Mouse (Mus musculus): Measurements from ENCODE around the gene Myh15.
"Not testable (repeated sequence)": the region's sequence is repeated elsewhere in the genome, so short reads cannot be mapped to it uniquely, and the experiment has no call there.

Myh15 gene

DNA sequence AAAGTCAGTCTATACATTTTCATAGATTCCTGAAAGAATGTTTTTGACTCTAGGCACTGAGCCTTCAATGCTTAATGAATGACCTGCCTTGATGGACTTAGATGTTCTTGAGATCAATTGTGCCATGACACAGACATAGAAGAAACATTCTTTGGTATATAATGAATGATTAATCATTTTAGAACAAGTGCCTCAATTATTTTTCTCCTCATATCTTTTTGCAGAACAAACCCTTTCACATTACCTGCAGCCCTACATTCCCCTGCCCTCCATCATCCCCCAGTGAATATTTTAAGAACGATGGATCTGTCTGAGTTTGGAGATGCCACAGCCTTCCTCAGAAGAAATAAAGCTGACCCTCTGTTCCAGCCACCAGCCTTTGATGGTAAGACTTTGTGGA is at the start of gene Myh15:
TSS of gene Myh15 (plus strand) at position 301 of the 400 bp plus-strand sequence.
- no peak for DNase-seq (ENCODE audit: low spot score in 2 of 2)

GRCm38 (mm10) chr16:49016620-49017332 is 40.5 kb upstream of the Myh15 start:
- DNase-seq (ENCODE audit: low spot score in 2 of 2): no peak

- no peak for DNase-seq (ENCODE audit: low spot score in 2 of 2)
These were observed 21.4 kb upstream of the Myh15 start for GRCm38 (mm10) chr16:49035852-49036251.

GRCm38 (mm10) chr16:49037771-49038170 is 19.5 kb upstream of the Myh15 start:
- no peak for DNase-seq (ENCODE audit: low spot score in 2 of 2)

- DNase-seq (ENCODE audit: low spot score in 2 of 2): no peak
These were observed 16.6 kb upstream of the Myh15 start for GRCm38 (mm10) chr16:49040554-49041221.

DNA sequence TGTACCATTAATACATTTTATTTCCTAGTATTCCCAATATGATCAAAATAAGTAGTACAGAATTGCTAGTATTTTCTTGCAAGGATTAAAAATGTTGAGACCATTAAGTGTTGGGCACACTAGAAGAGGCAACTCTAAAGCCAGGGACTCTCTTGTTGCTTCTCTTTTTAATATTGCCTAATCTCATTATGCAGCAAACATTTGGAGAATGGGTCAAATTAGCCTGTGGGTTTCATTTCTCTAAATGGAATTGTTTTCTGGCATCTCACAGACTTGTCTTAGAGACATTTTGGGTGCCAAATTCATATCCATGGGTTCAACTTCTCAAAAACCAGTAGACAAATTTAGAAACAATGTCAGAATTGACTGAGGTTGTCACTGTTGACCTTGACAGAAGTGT is 8.1 kb upstream of the Myh15 start:
- DNase-seq (ENCODE audit: low spot score in 2 of 2): no peak

- DNase-seq (ENCODE audit: low spot score in 2 of 2): no peak
These were observed 12.1 kb downstream of the Myh15 start for GRCm38 (mm10) chr16:49069256-49069963.

- DNase-seq (ENCODE audit: low spot score in 2 of 2): no peak
These were observed 14.0 kb downstream of the Myh15 start for GRCm38 (mm10) chr16:49071316-49071715.

- DNase-seq (ENCODE audit: low spot score in 2 of 2): no peak
These were observed 70.7 kb downstream of the Myh15 start for GRCm38 (mm10) chr16:49128015-49128414.

- no peak for DNase-seq (ENCODE audit: low spot score in 2 of 2)
These were observed 98.9 kb downstream of the Myh15 start for GRCm38 (mm10) chr16:49156193-49156592.

DNA sequence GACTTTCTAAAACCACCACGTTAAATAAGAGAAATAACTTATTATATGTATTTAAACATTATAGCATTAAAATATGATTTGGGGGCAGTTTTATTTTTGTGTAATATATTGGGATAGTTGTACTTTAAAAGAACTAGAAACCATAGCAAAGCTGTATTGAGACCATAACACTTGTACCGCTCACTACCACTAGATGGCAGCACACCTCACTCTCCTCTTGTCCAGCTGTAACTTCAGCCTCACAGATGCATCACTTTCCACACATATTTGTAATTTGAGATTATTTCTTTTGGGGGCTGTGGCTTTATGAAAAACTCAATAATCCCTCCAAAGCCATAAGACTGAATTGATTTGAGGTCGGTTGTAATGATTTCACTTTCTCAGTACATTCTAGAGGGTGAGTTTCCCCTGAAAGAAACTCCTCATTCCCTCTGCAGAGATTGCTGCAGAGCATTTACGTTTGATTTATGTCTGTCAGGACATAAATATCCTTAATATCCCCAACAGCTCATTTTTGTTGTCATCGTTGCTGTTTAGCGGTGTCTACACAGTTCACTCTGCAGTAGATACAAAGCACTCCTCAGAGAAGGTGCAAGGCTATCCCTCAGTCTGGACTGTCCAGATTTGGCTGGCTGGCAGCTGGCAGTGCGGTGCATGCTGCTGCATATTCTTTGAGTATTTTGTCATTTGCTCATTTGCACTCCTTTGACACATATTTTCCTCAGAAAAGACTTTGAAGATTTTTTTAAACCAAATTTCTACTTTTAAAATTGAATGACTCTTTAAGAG is 107.3 kb downstream of the Myh15 start:
- peak in 1 of 2 experiments; percentile 21 for DNase-seq (ENCODE audit: low spot score in 2 of 2)

DNA sequence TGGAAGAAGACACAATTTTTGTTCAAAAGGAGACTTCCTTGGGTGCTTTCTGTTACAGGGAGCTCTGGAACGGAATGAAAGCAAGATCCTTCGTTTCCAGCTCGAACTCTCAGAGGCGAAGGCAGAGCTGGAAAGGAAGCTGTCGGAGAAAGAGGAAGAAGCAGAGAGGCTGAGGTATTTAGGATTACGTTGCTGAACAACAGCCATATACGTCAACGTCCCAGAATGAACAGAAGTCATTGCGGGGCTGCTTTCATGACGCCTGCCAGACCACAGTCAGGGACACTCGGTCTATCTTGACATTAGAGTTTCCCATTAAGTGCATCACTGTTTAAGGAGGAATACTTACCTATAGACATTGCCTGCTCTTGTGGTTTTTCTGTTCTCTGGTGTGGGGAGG is 108.4 kb downstream of the Myh15 start:
- no peak for DNase-seq (ENCODE audit: low spot score in 2 of 2)

- DNase-seq (ENCODE audit: low spot score in 2 of 2): no peak
These were observed 110.0 kb downstream of the Myh15 start for GRCm38 (mm10) chr16:49167325-49167724.

DNA sequence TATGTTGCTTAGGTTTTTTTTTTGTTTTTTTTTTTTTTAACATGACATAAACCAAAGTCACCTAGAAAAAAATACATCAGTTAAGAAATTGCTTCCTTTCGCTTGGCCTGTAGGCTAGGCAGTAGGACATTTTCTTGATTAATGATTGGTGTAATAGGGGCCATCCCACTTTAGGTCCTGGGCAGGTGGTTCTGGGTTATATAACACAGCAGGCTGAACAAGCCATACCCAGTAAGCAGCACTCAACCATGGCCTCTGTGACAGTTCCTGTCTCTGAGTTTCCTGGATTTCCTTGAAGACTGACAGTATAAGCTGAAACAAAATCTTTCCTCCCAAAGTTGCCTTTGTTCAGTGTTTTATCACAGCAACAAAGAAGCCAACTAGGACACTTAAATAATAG is 117.8 kb downstream of the Myh15 start:
- no peak for DNase-seq (ENCODE audit: low spot score in 2 of 2)

GRCm38 (mm10) chr16:49175729-49176395 is 118.6 kb downstream of the Myh15 start:
- DNase-seq (ENCODE audit: low spot score in 2 of 2): no peak

- no peak for DNase-seq (ENCODE audit: low spot score in 2 of 2)
These were observed 136.2 kb downstream of the Myh15 start for GRCm38 (mm10) chr16:49193521-49193920.

DNA sequence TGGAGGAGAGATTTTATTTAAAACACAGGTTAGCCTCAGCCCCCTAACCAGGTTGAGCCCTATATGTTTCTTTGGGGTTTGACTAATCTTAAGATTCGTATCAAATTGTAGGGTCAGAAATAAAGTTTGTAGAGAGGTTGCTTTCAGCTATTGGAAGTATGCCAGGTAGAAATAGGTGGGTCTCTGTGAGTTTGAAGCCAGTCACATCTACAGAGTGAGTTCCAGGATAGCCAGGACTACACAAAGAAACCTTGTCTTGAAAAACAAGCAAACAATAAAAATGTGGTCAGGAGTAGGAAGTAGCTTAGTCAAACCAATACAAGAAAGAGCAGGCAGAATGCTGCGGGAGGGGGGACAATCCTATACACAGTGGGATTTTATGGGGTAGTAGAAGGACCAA is 136.7 kb downstream of the Myh15 start:
- DNase-seq (ENCODE audit: low spot score in 2 of 2): no peak

DNA sequence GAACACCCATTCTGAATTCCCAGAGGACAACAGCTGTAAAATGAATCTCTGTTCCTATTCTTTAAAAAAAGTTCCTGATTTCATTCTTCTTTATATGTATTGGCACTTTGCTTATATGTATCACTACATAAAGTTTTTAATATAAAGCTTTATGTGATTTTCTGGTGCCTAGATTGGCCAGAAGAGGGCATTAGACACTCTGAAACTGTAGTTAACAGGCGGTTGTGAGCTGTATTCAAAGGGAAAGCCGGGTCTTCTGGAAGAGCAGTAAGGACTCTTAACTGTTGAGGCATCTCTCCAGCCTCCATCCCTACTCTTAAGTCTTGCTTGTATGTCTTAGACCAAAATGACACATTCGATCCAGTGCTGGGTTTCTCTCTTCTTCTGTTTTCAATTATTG is 139.0 kb downstream of the Myh15 start:
- DNase-seq (ENCODE audit: low spot score in 2 of 2): no peak

GRCm38 (mm10) chr16:49197951-49198350 is 140.7 kb downstream of the Myh15 start:
- DNase-seq (ENCODE audit: low spot score in 2 of 2): no peak

DNA sequence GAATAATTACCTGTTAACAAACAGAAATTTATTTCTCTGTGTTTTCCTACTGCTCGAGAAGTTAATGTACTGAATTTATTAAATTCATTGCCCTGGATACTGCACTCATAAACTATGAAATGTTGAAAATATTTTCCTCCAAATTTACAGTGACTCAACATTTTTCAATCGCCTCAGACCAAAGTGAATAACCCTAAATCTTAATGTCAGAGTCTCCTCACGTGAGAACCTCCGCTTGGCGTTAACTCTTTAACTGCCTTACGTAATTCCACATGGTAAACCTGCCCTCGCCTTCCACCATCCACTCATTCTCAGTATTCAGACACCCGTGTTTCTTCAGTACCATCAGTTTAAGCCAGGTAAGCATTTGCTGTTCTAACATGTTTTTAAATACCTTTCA is 166.4 kb downstream of the Myh15 start:
- DNase-seq (ENCODE audit: low spot score in 2 of 2): no peak

DNA sequence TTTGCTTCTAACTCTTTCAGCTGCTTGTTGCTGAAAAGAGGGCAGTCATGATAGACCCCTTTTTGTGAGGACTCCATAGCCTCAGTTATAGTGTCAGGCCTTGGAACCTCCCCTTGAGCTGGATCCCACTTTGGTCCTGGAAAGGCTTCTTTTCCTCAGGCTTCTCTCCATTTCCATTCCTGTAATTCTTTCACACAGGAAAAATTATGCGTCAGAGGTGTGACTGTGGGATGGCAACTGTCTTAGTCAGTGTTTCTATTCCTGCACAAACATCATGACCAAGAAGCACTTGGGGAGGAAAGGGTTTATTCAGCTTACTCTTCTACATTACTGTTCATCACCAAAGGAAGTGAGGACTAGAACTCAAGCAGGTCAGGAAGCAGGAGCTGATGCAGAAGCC is 186.2 kb downstream of the Myh15 start:
- DNase-seq (ENCODE audit: low spot score in 2 of 2): not testable (repeated sequence)

All from urinary bladder, adult 18-20 months (tissue).